Mouse (Mus musculus): ENCODE data around the gene Dis3l.

- TF ChIP-seq CTCF (IDR thresholded peaks at IDR 0.05; ENCODE audit: control insufficient read depth, insufficient read depth, low read length) (no peak), POLR2A (IDR thresholded peaks at IDR 0.05; ENCODE audit: borderline replicate concordance, control insufficient read depth, low read depth, low read length) (peak; percentile 65; the same call in 1 of the 2 replicates)
Observed at GRCm38 (mm10) chr9:64340351-64341253, 486 bp downstream of the Dis3l start.

Data from bone marrow, adult 2 months (tissue).